Mouse (Mus musculus) spleen, postnatal 36 days (tissue): Measurements from ENCODE around the gene Car2.

ENCODE experiments used
- DNase-seq, 2 experiments: peaks; one replicate each; pipeline ENCODE4 v3.0.0; 2022; ENCODE audit warnings: low spot score in 2 of 2, mixed read lengths in 1 of 2

The Car2 gene

DNA sequence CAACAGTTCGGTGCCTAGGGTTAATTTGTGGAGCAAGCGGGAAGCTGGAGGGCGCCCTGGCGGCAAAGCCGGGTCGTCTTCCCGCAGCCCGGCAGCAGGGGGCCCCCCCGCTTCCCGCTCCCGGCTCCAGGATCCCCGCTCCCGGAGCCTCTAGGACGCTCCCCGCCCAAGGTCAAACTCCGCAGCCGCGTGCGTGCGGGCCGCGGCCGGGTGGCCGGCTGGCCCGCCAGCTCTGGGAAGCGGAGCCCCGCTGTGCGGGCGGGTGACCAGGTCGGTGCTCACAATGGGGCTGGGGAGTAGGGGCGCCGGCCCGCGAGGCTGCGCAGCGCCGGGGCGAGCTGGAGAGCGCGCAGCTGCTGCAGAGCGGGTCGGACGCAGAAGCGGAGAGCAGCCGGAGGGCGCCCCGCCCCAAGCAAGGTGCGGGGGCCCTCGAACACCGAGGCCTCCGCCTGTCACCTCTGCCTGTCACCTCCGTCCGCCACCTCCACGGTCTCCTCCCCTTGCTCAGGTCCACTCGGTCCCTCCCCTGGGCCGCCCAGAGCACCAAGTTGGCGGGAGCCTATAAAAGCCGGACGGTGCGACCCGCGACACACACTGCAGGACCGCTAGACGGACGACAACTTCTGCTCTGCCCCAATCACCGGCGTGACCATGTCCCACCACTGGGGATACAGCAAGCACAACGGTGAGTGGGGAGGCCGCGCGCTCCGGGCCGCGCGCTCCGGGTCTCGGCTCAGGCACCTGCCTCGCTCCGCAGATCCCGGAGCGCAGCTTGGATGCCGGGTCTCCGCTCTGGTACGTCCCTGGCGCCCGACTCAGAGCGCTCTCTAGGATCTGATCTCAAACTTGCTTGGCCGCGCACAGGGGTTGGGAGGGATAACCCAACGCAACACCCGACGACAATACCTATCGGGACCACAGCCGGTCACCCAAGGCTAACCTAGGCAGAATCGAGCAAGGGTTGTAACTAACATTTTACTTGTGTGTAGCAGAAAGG, at the start of gene Car2:
Car2 (plus strand) TSS at position 172 of the 997 bp plus-strand sequence.
- peak; percentile 62 to 68 for DNase-seq

DNA sequence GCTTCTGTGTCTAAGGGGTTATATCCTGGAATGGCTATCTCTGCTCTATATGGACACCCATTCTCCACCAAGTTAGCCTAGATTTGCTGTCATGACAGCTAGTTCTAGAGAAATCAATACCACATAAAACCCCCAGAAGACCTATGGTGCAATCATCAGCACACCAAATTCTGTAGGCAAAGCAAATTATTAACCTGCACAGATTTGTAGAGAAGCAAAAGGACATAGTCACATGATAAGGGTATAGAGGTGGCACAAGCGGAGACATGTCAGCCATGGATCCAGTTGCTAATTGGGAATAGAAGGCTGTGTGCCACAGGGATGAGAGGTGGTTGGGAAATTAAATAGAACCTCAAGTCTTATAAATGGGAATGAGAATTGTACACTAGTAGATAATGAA, 47.1 kb upstream of the Car2 start:
- no peak for DNase-seq

DNA sequence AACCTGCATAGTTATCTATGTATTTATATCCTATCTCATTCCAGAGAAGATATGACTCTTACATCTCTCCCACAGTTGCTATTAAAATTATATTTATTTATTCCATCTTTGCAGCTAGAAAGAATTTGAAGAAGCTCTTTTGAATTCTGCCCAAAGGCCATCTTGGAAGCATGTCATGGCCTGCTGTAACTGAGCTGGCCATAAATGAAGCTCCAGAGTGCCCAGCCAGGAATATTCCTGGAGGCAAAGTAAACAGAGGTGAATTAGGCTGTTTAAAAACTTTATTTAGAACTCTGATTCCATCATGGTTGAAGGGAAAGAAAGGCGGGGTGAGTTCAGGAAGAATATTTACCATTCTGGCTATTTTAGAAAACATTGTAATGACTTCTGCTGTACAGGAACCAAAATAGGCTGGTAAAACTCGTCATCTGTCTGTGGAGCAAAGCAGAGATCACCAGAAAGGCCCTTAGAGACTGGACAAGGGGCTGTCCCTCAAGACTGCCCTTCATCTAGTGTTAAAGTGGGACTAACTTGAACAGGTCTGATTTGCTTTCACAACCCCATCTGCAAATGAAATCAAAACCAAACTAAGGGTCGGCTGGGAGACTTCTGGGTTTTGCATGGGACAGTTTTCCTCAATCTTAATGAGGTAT, 46.5 kb upstream of the Car2 start:
- no peak for DNase-seq

DNA sequence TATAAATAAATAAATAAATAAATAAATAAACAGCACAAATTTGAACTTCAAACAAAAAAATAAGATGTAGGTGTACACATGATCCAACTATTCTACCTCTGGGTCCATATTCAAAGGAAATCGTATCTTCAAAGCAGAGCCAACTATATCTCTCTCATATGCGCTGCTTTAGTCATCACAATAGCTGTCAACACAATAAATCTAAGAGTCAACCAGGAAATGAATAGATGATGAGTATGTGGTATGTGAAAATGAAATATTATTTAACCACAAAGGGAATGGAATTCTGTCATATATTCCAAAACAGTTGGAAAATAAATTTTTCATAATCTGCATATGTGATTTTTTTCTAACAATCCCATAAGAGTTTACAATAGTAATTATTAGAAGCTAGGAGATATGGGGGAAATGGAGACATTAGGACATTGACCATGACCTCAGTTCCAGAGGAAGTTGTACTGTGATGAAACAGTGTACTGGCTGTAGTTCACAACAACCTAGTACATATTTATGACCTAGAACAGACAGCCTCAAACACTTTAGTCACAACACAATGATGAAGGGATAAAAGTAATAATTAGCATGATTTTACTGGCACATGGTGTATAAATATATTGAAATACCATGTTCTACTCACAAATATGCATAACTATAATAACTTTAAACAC, 37.4 kb upstream of the Car2 start:
- no peak for DNase-seq

DNA sequence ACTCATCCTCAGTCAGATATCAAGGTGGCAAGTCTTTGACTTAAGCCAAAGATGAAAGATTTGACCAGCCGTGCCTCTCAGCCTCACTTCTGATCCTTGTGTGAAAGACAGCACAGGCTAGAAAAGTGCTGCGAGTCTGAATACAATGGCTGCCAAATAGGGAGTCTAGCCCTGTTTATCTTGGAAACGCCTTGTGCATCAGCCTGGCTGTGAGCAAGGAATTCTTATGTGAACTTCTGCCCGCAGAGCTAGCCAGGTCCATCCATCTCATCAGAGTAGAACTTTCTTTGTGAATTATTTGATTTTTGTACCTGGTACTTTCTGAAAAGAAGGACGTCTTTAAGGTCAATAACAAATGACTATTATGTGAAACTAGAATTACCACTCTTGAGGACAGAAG, 32.1 kb upstream of the Car2 start:
- no peak for DNase-seq

DNA sequence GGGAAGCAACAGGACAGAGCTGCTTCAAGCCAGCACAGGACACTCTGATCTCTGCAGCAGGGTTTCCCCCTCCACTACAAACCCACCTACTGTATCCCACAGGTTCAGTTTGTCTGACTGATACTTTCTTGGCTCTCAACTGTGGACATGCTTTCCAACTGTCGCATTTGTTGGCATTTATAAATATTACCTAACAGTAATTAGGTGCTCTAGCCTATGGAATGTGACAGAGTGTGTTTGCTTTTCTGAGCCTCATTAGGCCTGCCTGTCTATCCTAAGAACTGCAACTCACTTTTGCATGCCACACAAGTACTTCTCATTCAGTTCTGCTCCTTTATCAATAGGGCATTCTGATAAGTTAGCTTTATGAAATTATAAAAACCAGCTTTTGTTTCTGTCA, 31.6 kb upstream of the Car2 start:
- DNase-seq = no peak

DNA sequence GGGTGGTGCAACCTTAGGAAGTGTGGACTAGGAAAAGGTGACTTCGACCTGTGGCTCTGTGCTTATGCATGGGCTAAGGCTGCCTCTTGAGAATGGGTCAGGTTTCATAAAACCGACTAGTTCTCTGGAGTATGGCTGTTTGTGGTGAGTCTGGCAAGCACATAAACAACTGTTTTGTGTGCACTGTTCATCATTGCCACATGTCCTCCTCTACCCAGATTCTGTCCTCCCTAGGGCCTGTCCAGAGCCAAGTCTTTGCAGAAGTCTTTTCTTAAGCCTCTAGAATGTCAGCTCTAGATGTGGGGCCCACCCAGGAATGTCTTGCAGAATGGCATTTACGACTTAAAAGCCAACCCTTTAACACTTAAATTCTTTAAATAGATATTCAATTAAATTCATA, 28.2 kb upstream of the Car2 start:
- DNase-seq = no peak

DNA sequence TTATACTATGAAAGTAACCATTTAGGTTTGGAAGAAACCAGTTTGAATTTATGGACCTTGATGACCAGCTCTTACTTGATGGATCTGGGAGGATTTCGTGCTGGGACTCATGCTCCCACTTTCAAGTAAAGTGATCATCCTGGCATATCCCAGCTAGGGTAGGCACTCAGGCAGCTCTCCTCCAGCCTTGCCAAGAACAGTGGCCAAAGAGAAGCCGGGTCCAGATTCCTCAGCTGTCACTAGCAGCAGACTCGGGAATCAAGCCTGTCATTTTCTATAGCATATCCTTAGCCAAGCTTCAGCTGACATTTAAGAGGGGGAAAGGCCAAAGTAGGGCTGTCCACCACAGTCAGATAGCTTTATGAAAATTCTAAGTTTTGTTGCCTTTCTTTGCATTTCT, 25.8 kb upstream of the Car2 start:
- no peak for DNase-seq

DNA sequence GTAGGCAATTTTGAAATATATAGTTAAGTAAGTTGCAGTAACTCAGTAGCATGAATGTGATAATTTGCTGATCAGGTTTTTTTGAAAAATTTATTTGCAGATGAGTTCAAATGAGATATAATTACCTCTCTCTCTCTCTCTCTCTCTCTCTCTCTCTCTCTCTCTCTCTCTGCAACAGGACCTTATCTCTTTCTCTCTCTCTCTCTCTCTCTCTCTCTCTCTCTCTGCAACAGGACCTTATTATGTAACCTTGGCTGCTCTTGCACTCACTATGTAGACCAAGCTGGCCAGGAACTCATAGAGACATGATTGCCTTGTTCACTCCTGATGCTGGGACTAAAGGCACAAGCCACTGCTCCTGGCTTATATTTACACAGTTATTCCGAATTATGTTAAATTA, 24.9 kb upstream of the Car2 start:
- DNase-seq = no peak

DNA sequence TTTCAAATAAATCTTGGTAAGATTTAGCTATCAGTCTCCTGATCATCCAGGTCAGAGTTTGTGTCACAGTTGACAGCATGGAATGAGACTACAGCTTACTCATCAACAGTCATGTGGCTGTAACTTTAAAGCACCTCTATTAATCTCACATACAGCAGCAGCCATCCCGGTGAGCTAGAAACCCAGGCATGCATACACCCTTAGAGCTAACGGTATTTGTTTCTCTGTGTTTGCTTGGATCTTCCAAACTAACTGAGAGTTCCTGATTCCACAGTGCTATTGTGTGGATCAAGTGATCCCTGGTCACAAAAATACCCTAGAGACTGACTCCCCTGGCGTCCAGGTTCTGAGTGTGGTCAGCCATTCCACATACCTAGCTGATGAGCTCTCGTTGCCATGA, 24.3 kb upstream of the Car2 start:
- DNase-seq = no peak

DNA sequence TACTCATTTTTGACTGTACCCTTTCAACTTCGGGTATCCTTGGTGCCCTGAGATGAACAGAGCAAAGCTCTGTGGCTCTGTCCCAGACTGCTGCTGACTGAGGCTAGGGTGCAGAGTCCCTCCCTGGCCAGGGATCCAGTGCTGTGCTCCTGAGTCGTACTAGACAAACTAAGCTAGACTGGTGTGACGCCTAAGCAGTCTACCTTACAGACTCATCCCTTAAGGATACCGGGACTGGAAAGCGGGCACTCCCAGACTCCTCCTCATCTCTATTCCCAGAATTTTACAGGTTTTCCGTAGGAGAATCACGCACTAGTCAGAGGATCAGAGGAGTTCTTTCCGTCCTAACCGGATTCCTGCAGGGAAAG, 23.4 kb upstream of the Car2 start:
- DNase-seq = no peak

DNA sequence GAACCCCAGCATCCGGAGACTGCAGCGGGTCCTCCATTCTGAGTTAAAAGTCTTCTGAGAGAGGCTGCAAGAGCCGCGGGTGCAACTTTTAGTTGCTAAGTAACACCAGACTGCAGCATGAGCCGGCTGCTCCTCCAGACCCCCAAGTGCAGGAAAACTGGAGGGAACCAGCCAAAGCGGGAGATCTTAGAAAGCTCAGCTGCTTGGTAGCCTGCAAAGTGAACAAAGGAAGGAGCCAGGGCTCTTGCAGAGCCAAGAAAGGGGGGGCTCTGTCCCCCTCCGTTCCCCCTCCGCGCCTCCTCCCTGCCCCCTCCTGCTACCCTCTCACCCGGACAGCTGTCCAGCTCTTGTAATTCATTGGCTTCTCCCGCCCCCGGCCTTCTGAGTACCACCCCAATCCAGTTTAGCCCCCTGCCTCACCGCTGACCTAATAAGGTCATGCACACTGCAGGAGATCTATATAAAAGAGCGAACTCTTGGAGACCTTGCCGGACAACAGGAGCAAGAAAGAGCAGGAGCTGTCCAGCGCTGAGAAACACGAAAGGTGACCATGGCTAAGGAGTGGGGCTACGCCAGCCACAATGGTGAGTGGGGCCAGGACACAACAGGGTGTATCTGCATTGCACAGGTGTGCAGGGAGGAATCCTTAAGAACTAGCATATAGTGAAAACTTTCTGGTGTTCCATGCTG, 22.9 kb upstream of the Car2 start, which contains the start of gene Car3:
Car3 (plus strand) TSS at position 491 of the 690 bp plus-strand sequence.
- no peak for DNase-seq

DNA sequence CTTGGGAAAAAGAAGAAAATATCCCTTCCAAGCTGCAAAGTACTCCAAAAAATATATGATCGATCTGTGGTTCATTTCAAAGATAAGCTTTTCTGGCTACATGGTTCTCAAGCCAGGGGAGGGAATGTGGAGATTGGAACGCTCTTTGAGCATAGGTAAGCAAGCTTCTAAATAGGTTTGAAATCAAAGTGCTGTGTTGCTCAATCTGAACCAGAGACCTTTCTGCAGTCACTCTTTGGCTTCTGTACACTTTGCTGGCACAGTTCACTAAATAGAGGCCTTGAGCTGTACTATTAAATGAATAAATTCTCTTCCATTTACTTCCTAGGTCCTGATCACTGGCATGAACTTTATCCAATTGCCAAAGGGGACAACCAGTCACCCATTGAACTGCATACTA, 22.2 kb upstream of the Car2 start:
- no peak for DNase-seq

DNA sequence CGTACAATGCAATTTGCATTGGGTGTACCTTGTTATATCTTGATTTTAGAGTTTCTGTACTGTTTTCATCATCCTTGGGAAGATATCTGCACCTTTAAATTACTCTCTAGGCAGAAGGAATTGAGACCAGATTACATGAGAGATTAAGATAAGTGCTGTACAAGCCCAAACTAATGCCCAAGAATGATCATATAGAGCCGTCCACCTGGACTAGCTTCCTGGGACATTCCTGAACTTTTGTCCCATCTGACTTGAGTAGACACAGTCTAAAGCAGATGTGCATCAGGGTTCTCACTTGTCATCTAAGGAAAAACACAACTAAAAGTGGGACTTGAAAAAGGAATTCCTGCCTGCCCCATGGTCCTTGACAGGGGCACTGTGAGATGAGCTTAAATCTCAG, 20.1 kb upstream of the Car2 start:
- no peak for DNase-seq

DNA sequence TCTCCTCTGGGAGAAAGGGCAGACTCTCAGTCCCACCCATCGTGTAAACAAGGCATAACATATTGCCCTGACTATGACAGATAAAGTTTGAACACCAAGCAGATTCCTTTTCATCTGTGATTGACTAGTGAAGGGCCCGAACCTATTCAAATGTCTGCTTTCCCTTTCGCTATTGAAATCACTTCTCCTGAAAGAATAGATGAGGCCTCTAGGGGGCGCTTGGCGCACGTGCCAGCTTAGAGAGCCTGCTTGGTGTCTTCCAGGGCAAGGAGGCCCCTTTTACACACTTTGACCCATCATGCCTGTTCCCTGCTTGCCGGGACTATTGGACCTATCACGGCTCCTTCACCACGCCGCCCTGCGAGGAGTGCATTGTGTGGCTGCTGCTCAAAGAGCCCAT, 16.3 kb upstream of the Car2 start:
- DNase-seq = peak; percentile 76 to 85

DNA sequence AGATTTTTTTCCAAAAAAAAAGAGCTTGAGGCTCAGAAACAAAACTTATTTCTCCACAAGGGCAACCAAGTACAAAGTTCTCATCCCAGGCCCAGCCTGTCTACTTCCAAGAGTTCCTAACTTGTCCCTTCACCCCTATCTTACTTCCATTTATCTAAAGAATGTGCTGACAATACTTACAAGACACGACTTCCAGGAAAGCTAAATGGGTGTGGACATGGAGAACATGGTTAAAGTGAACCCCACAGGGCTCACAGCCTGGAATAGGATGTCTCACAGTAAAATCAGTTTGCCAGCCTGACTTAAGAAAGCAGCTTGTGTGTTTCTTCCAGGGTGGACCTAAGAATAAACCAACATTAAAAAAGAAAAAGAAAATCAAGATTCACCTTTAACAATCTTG, 15.5 kb upstream of the Car2 start:
- DNase-seq = no peak

DNA sequence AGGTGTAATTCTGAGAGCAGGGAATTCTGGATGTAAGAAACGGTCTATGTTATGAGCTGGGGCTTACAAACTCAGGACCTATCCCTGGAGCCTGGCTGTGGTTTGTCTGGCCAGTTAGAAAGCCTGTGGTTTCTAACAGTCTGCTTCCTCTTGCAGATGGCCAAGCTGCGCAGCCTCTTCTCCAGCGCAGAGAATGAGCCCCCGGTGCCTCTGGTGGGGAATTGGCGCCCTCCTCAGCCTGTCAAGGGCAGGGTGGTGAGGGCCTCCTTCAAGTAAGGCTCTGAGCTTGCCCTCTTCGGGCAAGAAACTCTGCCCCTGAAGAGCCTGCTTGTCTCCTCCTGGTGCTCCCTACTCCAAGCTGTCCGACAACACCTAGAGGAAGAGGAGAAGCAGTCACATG, 14.7 kb upstream of the Car2 start:
- peak in 1 of 2 experiments; percentile 53 for DNase-seq

DNA sequence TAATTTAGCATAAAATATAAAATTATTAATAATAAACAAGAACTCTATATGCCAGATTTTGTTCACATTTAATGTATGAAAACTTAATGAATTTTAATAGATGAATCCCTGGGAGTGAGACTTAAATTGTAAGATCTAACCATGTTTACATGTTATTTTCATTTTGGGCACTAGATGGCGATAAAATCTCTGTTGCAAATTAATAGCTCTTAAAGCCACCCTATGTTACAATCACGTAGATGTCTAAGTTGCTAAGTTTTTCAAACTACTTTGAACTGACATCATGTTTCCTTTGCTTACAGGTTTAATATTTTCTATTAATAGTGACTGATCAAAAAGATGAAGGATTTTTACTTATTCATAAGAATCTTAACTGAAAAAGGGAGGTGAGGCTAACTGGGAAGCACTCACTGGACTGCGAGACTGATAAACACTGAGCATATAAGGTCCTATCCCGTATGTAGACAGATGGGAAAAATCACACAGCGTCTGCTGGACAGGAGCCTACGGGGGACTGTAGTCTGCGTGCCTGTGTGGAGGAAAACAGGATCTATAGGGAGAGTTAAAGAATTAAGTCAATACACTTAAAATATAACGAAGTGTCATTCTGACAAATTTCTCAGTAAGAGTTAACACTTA, 11.6 kb upstream of the Car2 start:
- DNase-seq = peak in 1 of 2 experiments; percentile 54

DNA sequence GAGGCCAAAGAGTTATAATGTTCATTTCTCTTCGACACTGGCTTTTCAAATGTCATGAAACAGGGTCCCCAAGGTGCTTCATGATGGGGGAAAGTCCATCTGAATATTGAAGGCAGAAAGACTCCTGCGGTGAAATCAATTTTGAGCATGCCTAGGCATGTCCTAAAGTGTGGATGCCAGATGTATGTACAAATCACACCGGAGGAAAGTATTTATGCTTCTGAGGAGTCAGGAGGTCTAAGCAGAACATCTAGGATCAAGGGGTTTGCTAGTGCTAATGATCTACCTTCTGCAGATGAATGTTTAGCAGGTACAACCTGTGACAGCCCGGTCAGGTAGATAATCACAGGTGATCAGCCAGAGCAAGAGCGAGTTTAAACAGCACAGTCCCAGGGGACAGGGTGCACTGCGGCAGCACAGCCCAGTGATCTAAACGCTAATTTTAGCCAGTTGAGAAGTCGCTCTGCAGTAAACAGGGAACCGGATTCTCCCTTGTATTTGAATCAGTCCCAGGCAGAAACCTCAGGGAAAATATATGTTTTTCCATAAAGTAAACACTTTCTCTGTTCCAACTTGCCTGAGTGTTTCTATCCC, 9.7 kb upstream of the Car2 start:
- peak; percentile 73 for DNase-seq

DNA sequence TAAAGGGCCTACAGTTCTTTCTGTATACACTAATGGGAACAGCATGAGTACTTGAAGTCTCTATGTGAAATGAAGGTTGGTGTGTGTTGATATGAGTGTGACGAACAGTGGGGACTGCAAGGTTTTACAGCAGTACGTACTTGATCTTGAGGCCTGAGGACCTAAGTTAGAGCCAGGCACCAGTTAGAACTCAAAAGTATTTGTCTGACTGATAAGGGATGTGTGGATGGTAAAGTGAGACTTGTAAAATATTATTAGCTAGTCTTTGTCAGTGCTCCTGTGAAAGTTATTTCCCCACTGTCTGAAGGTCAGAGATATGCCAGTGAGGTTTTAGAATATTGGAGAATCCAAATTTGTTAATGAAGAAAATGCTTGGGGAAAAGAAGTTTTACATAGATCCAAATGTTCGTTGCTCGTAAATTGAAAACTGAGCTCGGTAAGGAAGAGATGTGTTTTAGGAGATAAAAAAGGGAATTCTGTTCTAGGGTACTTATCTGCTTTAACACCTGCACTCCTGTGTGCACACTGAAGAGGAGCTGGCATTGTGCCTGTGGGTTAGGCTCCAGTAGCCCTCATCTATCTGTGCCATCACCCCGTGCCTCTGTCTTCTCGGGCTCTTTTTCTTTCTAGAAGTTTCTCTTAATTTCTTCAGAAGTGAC, 8.7 kb upstream of the Car2 start:
- peak; percentile 45 to 73 for DNase-seq
